Mouse (Mus musculus): ENCODE measurements around the gene Dera.

DNA sequence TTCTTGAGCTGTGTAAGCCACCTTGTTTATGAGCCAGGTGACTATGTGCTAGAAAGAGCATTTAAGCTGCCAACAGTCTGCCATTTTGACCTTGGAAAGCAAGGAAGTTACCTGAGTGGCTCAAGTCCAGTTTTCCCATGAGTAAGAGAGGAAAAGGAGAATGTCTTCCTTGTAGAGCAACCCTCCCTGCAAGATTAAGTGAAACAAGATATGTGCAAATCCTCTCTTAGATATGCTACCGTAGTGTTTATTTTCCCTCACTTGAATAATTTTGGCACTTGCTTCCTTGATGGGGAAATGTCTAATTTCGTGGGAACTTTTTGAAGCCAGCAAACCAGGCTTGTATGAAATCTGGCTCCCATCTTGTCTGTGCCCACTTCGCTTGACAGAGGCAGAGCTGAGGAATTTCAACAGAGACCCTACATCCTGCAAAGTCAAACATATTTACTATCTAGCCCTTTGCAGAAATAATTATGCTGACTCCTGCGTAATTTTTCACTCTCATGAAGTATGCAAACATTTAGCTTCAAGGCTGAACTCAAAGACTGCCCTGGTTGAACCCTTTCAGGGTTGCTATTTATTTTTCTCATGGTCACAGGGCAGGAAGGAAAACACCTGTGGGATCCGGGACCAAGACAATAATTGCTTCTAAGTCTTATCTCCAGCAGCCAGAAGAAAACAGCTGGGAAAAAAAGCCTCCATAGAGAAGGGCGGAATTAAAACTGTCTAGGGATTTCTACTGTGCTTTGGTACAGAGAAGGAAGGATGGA, 132.0 kb downstream of the Dera start:
- TF ChIP-seq CTCF (IDR thresholded peaks at IDR 0.05; ENCODE audit: low read depth, low read length), result no peak
- TF ChIP-seq TAL1 (conservative IDR thresholded peaks at IDR 0.05; ENCODE audit: low read depth, low read length), result no peak
- TF ChIP-seq GATA1 (IDR thresholded peaks at IDR 0.05; ENCODE audit: borderline replicate concordance, low read length), result no peak
